Mouse (Mus musculus) heart, postnatal 36 days (tissue): Measurements from ENCODE around the gene Lrrc29. TPM values are rescaled to one million over a fixed set of nuclear protein-coding genes. Genes with fewer than 3 reads are reported as not detected.

Source experiments
- DNase-seq, 2 experiments: peaks; one replicate each; pipeline ENCODE4 v3.0.0; 2021 to 2022
- intact Hi-C: fragments of 180-260 bp; cut with DNase I; formaldehyde crosslinking; loops from one replicate; pipeline ENCODE4 v1.15.1; 2025
- total RNA-seq, 2 experiments: library from RNA; stranded (reverse); gene quantifications; 2 replicates each; pipeline ENCODE4 v1.2.3; 2021

Gene Lrrc29
- total RNA-seq, 2 experiments from 2014 or later = 1.2 to 1.3 TPM

DNA sequence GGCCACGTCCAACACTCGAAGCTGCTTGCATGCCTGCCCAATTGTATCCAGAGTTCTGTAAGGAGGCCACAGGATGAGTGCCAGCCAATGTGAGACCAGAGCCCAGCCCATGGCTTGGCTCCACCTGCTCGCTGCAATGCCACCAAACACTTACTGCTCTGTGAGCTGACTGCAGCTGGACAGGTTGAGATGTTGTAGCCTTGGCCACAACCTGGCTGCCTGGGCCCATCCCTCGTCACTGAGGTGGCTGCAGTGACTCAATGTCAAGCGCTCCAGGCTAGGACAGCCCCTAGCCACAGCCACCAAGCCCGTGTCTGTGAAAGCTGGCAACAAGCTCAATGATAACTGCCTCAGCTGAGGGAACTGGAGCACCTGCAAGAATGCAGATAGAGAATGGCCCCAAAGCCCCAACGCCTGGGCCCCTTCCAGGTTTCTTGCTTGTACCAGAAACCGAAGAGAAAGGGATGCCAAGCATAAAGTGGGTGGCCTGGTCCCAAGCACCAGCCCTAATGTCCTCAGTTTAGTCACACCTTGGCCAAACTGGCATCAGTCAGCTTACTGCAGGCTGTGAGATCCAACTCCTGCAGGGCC, 13.1 kb downstream of the Lrrc29 start:
- intact Hi-C loops = no loop called here
- no peak for DNase-seq

DNA sequence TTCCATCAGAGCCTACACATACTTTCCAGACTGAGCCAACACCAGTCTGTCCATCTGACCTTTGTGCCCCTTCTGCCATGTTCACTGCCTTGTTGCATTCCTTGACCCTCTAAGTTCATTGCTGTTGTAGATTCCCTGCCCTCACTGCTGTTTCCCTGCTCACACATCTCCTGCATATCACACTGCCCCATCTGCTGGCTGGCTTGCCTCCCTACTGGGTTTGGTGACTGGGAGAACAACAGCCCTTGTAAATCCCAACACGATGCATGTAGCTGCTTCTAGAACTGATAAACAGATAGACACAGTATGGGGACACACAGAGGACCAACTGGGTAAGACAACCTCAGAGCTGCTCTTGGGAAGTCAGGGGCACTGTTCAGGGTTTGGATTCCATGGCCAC, 14.4 kb downstream of the Lrrc29 start:
- DNase-seq = no peak
- intact Hi-C loops = no loop called here

DNA sequence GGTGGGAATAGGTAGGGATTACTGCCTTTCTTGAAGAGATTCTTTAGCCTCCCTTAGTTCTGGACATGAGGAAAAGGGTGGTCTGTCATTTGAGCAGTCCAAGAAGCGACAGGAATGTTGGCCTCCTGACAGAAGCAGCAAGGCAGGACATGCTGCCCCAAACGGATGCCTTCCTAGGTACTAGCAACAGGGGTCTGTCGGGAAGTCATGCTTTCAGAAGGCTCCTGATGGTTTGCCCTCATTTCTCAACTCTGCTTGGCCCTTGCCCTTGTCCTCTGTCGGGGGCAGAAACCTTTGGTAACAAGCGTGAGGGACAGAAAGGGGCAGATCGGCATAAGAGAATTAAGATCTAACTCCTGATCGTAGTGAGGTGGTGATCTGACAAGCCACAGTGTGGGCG, 16.0 kb downstream of the Lrrc29 start:
- DNase-seq = no peak
- intact Hi-C loops = no loop called here

DNA sequence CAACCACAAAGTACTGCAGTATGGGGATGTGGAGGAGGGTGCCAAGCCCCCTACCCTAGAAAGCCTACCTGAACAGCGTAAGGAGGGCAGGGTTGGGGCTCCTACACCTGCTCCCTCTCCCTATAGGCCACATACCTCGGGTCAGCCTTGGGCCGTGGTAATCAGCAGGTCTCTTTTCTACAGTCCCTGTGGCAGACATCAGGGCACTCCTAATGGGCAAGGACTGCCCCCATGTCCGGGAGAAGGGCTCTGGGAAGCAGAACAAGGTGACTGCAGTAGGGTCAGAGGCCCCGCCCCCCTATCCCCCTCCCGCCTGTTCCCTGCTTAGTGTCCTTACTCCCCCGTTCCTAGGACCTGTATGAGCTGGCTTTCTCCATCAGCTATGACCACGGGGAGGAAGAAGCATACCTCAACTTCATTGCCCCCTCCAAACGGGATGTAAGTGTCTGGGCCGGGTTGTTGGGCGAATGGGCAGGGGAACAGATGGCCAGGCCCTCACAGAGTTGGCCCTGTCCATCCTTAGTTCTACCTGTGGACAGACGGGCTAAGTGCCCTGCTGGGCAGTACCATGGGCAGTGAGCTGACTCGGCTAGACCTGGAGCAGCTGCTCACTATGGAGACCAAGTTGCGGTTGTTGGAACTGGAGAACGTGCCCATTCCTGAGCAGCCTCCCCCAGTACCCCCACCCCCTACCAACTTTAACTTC, 16.8 kb downstream of the Lrrc29 start:
- intact Hi-C loops = no loop called here

DNA sequence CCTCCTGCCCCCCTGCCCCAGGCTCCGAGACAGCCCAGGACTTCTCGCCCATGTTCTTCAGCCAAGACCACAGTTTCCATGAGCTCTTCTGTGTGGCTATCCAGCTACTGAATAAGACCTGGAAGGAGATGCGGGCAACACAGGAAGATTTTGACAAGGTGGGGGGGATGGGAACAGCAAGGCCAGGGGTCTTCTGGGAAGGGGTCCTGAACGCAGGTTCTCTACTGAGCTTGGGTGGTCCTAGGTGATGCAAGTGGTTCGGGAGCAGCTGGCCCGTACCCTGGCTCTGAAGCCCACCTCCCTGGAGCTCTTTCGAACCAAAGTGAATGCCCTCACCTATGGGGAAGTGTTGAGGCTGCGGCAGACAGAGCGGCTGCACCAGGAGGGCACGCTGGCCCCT, 17.6 kb downstream of the Lrrc29 start:
- no peak for DNase-seq
- intact Hi-C loops = no loop called here

More for the DNA sequence above, 16.8 kb downstream of the Lrrc29 start:
- no peak for DNase-seq

DNA sequence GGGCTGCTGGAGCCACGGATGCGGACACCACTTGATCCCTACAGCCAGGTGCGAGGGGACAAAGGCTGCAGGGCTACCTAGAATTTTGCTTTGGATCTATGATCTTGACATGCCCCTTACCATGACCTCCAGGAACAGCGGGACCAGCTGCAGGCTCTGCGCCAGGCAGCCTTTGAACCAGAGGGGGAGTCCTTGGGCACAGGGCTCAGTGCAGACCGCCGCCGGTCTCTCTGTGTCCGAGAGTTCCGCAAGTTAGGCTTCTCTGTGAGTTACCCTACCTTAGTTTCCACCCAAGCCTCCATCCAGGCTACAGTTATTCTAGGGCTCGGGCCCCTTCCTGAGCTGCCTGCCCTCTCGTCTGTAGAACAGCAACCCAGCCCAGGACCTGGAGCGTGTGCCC, 18.4 kb downstream of the Lrrc29 start:
- intact Hi-C loops = no loop called here
- DNase-seq = no peak

DNA sequence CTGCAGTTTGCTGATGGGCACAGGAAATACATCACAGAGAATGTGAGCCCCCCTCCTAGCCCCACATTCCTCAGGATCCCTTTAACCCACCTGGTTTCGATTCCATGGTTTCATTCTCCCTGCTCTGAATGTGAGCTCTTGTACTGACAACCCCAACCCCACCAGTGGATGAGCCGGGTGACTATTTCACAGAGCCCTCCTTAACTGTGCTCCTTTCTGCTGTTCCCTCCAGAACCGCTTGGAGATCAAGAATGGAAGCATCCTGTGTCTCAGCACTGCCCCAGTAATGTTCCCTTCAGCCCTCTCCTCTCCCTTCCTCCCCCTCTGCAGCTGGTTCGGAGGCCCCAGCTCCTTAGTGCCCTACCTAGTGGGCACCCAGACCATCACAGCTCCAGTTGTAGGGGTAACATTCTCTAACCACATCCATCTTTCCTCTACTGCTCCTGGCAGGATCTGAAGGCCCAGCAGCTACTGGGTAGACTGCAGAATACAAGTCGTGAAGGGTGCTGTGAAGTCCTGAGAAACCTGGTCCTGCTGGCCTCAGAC, 19.9 kb downstream of the Lrrc29 start:
- no peak for DNase-seq
- intact Hi-C loops = no loop called here

DNA sequence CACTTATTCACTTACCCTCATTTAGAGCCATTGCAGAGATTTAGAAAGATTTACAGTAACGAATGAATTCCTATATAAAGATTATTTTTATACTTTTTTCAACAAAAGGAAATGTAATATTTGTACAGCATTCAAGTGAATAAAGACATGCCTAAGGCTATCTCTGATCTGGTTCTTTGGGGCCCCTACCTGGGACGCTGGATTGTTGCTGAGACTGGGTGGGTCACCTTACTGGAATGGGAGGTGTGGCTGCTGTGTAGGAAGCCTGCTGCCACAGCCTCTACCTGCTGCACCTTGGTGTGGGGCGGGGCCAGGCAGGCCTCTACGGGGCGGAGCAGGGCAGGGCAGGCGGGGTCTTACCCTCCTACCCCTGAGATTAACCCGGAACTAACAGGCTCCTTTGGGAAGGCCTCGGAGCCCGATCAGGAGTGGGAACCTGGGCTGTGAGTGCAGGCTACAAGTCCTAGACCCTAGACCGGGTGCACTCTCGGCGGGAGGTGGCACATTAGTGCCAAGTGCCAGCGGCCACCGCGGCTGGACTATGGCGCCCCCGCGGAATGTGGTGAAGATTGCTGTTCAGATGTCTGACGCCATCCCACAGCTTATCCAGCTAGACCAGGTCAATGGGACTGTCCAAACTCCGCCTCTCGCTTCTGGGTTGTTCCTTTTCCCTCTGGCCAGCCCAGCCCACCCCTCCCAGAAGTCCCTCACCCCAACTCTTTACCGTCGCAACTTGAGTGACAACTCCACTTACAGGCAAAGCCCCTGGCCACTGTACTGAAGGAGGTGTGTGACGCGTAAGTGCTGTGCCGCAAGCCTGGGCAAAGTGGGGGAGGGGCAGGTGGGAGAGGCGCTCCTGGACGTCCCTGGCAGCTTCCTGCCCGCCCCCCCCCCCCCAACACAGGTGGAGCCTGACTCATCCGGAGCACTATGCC, 20.6 kb downstream of the Lrrc29 start, which contains the start of gene Elmo3:
TSS of gene Elmo3 (plus strand) at position 391 of the 935 bp plus-strand sequence.
- intact Hi-C loops = loop anchor here (2.0 kb wide), 1 partner anchor 19 kb away; no protein-coding TSS in a partner anchor
- peak in 1 of 2 experiments; percentile 26 for DNase-seq

DNA sequence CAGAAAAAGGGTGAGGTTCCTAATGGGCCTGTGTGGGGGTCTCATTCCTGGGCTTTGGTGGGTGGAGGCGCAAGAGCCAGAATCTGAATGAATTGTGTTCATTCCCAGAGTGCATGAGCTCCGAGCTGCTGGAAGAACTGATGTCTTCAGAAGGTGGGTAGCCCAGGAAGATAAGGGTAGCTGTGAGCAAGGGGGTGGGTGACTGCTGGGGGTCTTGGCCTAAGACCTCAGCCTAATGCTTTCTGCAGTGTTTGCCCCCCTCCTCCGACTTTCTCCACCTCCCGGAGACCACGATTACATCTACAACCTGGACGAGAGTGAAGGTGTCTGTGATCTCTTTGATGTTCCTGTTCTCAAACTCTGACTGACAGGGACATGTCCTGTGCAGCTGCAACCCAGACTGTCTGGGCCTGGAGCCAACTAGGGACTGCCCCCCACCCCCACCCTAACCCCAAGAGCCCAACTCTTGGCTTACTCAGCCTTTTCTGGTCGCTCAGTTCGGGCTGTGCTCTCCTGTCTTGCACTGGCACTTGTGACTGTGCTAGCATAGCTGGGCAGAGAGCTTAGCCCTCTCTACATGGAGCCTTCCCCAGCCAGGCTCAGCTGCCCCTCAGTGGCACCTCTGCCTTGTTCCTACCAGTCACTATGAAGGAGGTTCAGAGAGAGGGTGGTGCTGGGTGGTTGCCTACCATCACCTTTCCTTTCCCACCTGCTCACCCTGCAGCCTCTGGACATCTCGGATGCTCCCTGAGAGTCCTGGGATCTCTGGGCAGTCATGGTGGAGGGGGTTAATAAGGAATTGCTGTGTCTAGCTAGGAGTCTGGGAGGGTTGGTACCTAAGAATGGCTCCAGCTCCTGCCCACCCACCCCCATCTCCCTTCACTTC, 21.5 kb downstream of the Lrrc29 start:
- intact Hi-C loops = loop anchor here (2.0 kb wide), 1 partner anchor 20 kb away; no protein-coding TSS in a partner anchor

DNA sequence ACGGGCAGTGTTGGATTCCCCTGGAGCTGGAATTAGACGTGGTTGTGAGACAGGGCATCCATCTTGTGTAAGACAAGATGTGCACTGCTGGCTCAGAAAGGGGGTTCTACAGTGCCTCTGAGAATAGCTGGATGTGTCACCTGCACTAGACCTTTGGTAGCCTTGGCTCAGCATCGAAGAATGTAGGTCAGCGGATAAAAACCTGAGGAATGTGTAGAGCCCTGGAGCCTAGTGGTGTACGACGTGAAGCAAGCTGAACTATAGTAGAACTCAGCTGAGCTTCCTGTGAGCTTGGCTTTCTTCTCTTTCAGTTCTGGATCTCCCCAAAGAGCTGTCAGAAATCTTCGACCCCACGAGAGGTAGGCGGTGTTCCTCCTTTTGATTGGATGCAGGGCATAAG, 22.2 kb downstream of the Lrrc29 start:
- DNase-seq = no peak
- intact Hi-C loops = loop anchor here (2.0 kb wide), 1 partner anchor 21 kb away; no protein-coding TSS in a partner anchor

More for the DNA sequence above, 21.5 kb downstream of the Lrrc29 start:
- no peak for DNase-seq

DNA sequence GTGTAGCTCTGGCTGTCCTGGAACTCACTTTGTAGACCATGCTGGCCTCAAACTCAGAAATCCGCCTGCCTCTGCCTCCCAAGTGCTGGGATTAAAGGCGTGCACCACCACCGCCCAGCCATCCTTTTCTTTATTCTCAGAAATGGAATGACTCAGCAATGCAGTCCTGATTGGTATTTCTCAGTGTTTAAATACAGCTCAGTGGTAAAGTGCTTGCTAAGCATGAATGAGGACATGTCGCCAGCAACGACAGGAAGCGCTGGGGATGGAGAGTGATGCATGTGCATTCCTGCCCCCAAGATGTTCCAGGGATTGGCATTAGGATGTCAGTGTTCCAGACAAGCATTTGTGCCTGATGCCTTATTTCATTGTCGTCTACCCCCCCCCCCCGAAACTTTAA, 22.7 kb downstream of the Lrrc29 start:
- intact Hi-C loops = no loop called here
- no peak for DNase-seq

DNA sequence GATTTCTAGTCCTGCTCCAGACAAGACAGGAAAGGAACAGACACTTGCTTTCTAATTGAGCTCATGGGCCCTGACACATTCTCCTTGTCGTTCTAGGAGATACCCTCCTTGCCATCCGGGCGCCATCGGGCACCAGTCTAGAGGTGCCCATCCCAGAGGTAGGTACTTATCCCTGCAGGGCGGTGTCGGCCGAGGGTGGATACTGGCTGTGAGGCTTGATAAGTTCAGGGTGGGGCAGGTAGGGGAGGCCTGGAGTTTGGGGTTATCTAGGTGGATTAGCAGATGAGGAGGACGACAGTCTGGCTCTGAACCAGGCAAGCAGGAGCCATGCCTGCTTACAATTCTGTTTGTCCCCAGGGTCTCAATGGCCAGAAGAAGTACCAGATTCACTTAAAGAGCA, 26.1 kb downstream of the Lrrc29 start:
- no peak for DNase-seq
- intact Hi-C loops = no loop called here

DNA sequence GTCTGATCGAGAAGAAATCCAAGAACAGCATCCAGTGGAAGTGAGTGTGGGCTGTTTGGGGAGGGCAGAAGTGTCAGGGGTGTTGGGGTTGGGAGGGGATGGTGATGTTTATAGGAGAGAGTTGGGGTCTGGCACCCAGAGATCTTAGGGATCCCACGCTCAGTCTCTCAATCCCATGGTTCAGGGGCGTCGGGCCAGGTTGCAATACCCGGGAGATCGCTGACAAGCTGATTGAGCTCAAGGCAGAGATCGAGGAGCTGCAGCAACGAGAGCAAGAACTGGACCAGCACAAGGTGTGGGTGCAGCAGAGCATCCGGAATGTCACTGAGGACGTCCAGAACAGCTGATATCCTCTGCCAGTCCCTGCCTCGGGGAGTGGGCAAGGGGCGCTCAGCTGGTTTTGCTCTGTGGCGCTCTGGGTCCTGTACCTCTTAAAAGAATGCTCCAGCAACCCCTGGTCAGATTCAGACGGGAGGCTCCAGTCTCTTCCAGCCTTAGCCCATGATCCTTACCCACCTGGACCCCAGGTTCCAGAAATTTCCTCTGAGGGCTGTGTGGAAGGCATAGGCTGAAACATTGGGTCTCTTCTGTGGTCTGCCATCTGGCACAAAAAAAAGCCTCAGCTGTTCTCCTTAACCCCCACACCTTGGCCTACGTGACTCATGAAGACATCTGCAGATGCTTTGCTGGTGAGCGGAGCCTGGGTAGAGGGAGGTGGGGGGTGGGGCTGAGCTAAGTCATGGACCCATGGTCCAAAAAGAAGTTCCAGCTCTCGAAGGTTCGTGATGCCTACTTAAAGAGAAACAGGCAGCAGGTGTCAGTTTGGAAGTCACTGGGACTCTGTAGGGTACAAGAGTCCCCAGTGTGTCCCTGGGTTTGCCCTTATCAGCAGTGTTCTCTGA, 27.5 kb downstream of the Lrrc29 start:
- DNase-seq = no peak
- intact Hi-C loops = loop anchor here (1.0 kb wide), 1 partner anchor 28 kb away; the partner anchor contains the start of genes Lrrc29 and Tmem208

DNA sequence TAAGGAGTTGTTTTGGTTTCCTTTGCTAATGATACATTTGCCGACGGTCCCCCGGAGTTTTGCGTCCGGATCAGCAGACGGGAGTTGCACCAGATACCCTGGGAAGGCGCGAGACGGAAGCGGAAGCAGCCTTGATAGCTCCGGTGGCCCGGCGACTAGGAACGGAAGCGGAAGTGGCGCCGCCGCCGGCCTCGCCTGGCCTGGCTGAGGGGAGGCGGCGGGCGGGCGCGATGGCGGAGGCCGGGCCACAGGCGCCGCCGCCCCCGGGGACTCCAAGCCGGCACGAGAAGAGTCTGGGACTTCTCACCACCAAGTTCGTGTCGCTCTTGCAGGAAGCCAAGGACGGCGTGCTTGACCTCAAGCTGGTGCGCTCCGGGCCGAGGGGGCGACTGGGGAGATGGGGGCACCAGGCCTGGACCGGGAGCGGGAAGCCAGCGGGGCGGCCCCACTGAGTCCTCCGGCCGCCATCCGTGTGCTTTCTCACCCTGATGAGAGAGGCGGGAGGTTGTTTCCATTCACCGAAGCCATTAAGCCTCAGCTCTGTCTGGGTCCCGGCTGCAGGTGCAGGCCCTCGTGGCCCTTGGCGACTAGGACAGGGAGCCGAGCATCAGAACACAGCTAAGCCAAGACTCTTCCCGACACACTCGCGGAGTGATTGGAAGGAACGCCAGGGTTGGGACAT, 28.4 kb downstream of the Lrrc29 start, which contains the start of gene E2f4:
TSS of gene E2f4 (plus strand) at position 153 of the 682 bp plus-strand sequence.
- peak; percentile 89 to 91 for DNase-seq
- intact Hi-C loops = loop anchor here (1.0 kb wide), 1 partner anchor 29 kb away; the partner anchor contains the start of genes Lrrc29 and Tmem208

DNA sequence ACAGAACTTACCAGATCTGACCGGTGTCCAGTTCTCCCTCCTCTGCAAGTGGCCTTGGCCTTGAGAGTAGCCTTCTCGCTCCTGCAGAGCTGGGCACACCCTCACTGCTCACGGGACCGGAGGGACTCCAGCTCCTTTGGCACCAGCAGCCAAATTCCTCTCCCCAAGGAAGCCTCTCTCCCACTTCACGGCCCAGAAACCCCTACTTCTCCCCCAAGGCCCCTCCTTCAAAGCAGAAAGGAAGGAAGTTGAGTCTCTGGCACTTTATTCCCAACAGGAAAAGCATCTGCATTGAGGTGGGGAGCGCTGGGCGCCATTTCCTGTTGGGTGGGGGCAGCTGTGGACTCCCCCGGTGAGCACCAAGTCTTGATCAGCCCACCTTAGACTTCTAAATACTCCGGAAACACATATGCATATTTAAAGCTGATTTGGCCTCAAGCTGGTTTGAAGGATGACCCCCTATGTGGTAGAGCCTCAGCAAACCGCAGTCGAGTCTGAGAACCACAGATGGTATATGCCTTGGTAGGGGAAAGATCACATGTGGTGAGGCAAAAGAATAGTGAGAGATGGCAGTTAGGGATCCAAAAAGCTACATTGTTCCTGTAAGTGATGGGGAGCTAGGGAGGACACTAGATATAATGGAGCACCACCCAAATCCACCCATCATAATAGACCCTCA, 30.0 kb downstream of the Lrrc29 start, which contains the start of gene Exoc3l:
TSS of gene Exoc3l (minus strand) at position 207 of the 679 bp plus-strand sequence.
- intact Hi-C loops = no loop called here
- DNase-seq = no peak

DNA sequence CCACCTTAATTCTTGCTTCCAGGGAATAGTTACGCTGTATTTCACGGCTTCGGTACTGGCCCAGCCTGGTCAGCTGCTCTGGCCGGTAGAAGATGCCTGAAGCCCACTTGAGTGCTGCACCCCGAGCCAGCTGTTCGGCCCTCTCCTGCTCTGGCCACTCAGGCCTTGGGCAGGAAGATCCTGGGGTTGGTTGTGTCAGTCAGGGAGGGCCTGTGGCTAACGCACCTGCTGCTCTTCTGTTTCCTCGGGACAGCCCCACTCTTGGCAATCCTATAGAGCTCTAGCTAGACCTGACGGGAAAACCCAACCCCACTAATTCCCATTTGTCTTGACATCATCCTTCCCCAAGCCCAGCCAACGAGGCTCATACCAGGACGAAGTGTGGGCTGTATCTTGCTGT, 30.8 kb downstream of the Lrrc29 start:
- intact Hi-C loops = no loop called here
- no peak for DNase-seq

DNA sequence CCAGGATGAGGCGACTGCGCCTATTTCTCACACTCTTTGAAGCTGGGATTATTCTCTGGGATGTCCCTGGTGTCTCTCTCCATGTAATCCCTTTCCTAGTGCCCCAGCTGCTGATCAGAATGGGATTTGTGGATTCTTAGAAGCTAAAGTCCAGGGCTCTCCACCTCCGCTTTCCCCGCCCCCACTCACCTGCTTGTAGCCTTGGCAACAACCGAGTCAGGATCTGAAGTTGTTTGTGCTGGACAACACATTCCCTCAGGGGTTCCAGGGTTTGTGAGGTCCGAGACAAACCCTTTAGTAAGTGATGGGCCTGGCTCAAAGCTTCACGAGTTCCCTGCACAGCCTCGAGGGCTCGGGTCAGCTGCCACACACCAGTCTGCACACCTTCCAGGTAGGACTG, 31.3 kb downstream of the Lrrc29 start:
- intact Hi-C loops = no loop called here
- no peak for DNase-seq
